Mouse (Mus musculus) adipocyte (in vitro differentiated cells): Measurements from ENCODE around the gene Hivep1.

ENCODE experiments used
- DNase-seq: peaks from one replicate; pipeline ENCODE4 v3.0.0-alpha.2; 2016; ENCODE audit warnings: low spot score

The Hivep1 gene

DNA sequence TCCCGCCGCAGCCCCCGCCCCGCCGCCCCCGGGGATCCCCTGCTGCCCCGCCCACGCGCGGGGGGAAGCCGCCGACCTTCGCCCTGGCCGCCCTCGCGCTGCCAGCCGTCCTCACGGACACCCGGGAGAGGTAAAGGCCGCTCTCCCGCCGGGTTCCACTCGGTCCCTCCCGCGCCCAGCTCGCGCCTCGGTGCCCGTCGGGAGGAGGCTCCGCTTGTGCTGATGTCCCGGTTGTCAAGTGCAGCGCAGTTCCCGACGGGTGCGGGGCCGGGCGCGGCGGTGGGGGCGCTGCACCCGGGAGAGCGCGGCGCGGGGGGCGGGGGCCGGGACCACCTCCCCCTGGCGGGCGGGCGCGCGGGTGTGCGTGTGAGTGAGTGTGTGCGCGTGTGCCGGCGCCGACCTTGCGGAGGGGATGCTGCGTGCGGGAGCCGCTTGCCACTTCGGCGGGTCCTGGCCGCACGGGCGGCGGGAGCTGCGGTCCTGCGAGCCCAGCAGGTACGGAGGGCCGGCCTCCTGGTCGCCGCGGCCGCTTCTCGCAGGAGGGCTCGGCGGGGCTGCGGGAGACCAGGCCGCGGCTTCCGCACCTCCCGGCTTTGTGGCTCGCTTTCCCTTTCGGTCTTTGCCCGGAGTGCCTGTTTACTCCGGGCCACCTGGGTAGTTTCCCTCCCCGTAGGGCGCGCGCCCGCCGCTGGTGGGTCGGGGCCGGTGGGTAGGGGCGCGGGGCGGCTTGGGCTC lies at the start of gene Hivep1:
TSS of gene Hivep1 (plus strand) at position 61 of the 735 bp plus-strand sequence.
- DNase-seq = peak; percentile 68

DNA sequence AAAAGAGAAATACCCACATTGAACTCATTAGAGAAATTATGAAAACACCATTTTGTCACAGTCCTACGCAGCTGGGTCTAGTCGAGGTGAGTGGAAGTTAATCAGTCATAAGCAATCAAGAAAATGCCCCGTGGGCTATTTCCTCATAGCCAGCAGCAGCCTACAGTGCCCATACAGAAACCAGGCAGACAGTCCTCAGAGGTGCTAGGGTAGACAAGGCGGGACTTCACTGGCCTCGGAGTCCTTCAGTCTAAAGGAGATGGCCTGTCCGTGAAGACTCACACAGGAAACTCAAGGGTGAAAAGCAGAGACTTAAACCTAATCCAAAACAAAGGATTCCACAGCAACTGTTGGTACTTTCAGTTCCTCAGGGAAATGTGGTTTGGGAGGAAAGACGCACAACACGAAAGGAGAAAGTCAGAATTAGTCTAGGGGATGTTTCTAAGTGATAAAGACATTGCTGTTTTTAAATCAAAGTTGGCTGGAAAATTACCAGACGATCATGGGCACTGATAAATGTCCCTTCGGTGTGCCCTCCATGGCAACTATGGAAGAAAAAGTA lies 36.3 kb upstream of the Hivep1 start:
- DNase-seq = no peak

DNA sequence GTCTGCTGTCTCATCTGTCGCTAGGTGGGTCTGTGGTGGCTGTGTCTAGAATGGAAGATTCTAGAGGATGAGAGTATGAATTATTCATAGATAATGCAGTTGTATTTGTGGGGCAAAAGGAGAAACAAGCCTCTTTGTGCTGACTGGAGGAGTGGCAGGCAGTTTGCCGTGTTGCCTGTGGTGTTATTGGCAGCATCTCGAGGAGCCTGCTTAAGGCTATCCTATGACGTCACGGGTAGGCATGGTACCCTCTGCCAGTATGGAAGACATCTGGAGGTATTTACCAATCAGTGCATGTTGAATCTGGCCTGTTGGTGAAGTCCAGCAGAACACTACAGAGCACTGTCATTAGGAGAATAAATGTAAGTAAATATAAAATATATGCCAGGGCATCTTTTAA lies 35.6 kb upstream of the Hivep1 start:
- DNase-seq = no peak

DNA sequence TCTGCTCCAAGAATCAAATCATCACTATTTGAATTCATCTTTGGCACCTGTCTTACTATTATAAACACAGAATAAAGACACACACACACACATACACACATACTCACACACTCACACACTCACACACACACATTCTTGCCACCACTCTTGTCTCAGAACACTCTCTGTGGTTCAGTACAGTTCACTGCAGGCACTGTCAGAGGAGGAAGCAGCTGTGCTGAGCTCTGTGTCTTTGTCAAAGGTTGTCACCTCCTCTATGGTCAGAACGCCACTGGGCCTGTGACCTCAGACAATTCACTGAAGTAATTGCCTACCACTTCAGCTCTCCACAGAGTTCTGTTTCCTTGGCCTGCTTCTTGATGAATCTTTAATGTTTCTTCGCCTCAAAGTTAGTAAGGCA lies 33.5 kb upstream of the Hivep1 start:
- no peak for DNase-seq

DNA sequence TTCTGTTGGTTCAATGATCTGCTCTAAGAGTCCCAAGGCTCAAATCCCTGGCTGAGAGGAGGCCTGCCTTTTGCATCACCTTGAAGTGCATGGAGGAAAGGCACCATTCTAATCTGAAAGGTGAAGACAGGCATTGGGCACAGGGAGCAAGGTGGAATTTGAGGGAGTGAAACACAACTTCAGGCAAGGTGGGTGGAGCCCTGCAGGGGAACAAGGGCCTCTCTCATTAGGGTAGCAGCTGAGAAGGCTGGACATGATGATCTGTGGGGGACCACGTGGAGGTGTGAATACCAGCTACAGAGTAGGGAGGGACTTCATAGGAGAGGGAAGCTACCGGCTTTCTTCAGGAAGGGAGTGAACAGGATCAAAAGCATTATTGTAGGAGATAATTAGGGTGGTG lies 10.6 kb upstream of the Hivep1 start:
- no peak for DNase-seq

DNA sequence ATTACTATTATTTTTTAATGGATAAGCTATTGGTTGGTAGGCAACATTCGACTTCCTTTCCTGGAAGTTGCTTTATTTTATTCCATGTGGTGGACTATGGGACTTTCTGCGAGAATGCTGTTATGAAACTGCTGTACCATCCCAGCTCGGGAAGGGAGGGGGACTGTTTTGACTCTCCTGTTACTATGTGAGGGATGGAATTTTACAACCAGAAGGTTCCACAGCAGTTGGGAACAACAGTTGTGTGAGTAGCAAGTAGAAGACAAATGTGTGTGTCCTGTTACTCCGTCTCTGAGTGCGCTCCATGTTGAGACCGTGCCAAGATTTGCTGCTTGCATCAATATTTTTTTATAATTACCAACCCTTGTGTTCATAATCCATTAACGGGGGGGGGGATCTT lies 8.4 kb upstream of the Hivep1 start:
- DNase-seq = no peak

DNA sequence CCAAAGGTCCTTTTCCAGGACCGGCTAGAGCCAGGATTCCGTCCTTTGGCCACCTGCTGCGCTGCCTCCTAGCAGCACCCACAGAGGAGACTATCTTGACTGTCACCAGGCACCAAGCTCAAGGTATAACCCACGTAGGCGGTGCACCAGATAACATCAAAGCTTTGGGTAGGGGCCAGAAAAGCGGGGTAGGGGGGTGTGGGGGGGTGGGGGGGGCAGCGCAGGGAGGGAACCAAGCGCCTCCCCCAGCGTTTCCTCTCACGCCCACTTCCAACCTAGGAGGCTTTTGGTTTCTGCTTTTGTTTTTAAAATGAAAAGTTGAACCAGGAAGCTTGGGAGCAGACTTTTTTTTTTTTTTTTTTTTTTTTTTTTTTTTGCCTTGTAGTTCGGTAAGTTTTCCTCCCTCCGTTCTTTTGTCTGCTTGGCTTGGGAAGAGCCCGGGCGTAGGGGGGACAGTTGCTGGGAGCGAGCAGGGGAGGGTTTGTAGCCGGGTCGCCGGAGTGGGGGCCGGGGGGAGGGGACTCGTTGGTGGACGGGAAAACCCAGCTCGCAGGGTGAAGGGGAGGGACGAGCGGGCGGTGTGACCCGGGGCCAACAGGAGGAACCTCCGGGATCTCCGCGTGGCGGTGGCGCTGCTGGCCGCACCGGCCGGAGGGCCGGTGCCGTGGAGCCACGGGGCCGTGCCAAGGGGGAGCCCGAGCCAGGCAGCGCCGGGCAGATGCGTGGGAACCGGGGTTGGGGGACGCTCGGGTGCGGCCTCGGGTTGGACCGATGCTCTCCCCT lies 2.6 kb upstream of the Hivep1 start:
- peak; percentile 79 for DNase-seq

DNA sequence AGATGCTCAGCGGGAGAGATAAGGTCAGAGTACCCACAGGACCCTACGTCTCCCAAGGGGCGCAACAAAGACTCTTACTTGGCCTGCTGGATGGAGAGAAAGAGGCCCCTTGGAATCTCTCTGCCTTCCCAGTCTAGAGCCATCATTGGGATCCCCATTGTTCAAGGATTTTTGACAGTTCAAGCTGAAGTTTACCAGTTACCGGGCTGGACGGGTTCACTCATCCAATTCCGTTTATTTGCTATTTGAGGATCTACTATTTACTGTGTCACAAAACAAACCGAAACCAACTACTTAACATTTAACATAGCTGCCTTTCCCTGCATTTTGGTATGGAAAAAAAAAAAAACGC lies 2.1 kb upstream of the Hivep1 start:
- peak; percentile 75 for DNase-seq

DNA sequence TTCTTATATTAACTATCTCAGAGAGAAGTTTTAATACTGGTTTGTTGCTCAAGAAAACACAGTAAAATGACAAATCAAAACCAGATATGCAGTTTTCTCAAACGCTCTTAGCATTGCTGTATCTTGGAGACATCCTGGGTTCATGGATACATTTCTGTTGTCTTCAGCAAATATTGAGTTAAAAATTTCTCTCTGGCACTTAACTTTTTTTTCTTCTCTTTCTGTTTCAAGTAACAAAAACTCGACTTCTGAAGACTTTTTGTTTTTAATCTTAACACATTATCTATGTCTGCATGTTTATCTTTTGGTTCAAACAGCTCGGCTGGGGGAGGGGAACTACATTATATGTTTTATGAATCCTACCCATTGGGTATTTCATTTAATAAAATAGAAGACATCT lies 1.7 kb upstream of the Hivep1 start:
- peak; percentile 55 for DNase-seq

DNA sequence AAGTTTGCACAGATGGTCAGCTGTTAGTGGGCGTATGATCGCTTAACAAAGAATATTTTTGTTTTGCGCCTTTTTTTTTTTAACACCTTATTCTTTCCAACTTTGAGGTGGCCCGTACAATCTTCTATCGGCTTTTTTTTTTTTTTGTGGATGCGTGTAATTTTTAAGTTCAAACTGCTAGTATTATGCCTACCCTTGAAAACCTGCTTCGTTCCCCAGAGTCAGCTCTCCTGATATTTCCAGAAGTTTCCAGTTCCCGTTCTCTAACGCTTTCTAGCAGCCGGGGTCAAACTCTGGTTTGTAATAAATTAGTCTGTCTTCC lies 980 bp upstream of the Hivep1 start:
- DNase-seq = no peak

DNA sequence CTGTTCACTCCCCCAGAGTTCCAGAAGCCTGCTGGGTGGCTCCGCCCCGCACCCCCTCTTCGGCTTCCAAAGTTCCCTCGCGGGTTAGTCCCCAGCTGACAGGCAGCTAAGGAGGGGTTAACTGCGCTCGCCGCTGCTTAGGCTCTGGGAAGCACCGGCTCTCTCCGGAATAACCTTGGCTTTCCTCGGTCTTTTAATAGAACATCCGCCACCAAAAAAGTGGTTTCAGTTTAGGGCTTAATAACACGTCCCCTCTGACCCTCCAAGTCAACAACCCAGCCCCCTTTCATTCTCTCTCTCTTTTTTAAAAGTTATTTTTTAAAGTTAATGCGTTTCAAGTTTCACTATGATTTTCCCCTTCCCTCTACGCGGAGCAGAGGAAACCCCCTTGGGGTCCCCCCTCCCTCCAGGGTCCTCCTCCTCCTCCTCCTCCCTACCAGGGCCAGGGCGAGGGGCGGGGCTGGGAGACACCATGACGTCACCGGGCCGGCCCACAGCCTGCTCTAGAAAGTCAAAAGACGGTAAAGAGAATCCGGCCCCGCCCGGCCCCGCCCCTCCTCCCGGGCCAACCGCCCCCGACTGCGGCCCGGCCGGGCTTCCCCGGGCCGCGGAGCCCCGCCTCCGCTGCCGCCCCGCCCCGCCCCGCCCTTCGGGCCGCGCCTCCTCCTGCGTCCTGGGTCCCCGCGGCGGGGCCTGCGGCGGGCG lies 467 bp upstream of the Hivep1 start:
- DNase-seq = peak; percentile 97

DNA sequence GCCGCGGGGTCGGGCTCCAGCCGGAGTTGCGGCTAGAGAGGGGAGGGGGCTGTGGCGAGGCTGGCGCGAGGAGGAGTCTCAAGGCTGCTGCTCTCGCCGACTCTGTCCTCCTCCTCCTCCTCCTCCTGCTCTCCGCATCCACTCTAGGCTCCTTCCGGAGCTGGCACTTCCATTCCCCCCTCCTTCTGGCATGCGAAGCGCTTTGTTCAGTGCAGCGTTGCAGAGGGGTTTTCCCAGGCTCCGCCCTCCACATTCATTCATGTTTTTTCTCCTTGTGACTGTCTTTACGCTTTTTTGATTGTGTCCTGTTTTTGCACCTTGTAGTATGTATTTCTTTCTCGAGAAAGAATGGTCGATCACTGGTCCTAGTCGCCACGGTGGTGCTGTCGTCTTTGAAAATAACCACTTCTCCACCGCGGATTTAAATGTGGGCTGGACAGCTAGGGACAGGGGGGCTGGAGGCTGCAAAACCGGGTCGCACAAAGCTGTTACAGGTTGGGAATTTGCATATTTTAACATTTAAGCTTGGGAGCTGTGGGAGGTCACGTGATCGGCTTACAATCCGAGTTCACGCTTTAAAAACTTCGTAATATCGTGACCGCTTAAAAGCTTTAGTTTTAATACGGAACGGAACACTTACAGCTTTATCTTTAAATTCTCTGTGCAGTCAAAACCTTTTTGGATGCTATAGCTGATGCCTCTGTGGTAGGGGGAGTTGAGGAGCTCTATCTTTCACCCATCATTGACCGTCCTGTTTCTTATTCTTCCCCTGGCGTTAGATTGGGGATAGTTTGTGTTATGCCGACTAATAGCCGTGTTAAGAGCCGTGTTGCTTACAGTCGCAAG lies 1.1 kb downstream of the Hivep1 start:
- DNase-seq = peak; percentile 76

DNA sequence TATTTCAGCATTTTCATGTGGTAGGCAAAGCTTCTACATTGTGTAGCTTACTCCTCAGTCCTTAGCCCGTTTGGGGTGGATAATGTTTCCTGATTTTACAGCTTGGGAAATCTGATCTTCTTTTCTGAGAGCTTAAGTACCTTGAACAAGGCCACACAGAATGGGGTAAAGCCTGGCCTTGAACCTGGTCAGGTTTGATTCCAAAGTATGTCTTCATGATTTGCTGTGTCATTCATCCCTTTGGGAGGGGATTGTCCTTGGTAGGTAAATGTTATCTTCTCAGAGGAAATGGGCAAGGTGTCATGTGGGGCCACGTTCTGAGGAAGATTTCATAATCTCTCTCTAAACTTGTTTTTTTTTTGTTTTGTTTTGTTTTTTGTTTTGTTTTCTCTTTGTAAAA lies 1.8 kb downstream of the Hivep1 start:
- DNase-seq = no peak

DNA sequence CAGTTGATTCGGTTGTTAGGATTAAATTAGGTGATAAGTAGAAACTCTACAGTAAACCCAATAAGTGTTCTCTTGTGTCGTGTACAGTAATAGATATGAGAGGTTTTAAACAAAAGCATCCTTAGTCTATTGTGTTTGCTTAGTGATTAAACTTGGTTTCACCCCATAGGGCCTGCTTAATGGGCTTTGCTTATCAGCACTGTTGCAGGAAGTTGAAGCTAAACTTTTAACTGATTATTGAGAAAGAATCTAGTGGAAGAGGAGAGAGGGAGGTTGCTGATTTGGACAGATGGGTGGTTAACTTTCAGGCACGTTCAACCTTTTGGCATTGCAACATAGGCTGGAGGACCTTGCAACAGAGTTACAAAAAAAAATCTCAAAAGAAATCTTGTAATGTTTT lies 2.3 kb downstream of the Hivep1 start:
- DNase-seq = no peak

DNA sequence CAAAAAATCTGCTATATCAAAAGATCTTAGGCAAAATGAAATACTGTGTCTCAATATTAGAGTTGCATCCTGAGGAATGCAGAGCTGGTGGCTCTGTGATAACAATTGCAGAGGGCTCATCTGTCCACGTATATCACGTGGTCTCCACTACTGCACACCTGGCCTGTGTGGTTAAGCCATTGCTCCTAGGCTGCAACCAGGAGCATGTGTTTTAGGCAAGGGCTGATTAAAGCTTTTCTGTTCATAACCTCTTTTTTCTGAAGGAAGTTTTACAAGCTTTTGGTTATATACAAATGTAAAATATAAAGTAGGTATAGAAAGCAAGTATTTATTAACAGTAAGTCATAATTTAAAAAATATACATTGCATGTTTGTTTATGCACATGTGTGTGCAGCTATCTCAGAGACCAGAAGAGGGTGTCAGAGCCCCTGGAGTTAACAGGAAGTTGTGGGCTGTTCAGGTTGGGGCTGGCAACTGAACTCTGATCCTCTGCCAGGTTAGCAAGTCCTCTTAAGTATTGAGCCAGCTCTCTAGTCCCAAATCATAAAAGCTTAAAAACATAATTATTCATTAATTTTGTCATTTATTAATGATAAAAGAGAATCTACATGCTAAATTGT lies 5.0 kb downstream of the Hivep1 start:
- no peak for DNase-seq

DNA sequence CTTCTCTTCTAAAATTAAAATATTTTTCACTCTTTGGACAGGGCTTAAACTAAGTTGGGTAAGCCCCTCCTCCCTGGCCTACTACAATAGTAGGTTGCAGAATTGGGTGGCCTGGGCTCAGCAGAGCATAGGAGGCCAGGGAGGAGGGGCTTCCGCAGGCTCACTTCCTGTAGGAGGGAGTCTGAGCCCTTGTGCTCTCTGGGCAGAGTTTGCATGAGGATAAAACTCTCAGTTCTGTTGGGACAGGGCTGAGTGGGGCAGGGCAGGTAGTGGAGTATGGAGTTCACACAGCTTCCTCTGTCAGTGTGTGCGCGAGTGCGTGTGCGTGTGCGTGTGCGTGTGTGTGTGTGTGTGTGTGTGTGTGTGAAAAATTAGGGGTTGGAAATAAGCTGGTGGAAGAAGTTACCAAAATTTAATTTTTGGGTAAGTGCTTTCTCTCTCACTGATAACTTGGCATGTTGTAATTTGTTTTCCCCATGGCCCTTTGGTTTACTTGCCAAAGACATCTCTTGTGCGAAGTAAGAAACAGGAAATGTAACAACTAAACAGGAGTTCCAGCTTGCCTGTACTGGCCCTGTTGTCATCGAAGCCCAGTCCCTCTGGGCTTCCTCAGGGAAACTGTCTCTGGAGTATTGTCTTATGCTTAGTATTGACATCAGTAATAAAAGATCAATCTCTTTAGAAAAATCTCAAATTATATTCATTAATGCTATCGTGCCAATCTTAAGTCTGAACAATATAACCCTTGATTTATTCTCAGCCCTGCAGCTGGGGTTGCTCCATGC lies 9.2 kb downstream of the Hivep1 start:
- no peak for DNase-seq

DNA sequence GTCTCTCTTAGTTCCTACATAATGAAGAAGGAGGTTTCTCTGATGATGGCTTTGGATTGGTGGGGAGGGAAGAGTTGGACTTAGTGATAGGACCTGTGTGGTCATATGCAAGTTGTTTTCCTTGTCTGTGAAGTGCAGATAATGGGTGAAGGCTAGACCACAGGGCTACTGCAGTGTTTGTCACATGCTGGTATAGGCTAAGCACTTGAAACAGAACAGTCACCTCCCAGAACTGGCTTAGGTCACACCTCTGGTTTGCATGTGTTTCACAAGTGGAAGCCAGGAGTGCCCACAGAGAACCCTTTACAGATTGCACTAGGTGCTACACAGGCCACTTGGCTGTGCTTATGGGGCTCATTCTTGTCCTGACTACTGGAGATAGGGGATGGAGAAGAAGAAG lies 12.4 kb downstream of the Hivep1 start:
- DNase-seq = no peak

DNA sequence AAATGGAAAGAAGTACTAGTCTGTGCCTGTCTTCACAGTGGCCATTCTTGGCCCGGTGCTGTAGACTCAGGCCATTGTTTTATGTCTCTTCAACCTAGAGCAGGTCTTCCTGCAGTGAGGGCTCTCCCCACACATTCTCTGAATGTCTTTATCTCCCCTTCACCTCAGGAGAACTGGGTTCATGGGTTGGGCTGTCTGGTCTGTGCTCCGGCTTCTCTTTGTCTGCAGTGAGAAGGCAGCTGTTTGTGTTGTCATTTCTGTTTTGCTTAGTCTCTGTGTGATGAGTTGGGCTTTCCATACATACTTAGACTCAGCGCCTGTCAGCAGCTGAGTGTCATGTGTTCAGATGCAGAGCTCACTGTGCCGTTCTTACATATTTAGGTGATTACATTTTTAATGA lies 18.4 kb downstream of the Hivep1 start:
- no peak for DNase-seq

DNA sequence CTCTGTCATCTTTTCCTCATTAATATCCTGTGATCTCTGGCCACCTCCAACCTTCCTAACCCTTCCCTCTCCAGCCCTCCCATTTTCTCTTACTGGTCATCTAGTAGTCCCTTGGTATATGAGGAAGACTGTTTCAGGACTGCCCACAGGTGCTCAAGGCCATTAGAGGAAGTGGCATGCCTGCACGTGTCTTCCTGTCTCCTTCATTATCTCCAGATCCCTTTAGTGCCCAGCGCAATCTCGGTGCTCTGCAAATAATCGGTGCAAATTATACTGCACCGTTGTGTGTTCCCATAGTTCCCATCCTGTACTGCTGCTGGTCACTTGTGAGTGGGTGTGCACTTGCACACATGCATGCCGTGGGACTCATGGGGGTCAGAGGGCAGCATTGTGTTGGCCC lies 19.2 kb downstream of the Hivep1 start:
- DNase-seq = no peak

DNA sequence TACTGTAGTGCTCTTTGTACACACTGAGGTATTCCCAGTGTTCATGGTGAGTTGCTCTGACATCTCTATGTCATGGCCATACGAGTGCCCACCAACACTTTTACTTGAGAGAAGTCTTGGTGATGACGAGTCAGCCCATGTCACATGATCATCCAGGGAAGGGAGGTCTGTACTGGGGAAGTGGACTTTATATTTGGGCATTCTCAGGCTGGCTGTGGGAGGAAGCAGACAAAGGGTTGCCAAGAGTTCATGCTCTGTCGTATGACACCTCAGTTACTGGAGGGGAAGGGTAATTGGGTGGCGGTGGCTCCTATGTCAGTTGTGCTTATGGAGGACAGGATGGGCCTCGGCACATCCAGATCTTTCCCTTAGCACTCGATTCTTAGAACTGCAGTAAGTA lies 21.5 kb downstream of the Hivep1 start:
- DNase-seq = no peak

DNA sequence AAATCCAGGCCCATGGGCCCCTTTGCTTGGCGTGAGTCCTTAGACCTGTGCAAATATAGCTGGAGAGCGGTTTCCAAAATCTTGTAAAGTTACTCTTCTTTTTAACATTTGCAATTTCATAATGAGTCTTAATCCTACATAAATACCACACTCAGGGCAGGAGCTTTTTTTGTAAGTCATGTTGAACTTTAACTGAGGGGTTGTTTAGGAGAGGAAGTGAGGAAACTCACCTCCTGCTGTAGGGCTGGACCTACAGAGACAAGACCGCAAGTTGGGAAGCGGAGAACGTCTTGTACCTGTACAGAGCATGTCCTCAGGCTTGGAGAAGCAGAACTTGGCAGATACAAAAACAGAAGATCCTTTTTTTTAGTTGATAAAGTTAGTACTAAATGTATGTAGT lies 23.7 kb downstream of the Hivep1 start:
- no peak for DNase-seq
